Mouse (Mus musculus): Measurements from ENCODE around the gene Nom1. TPM values are rescaled to one million over a fixed set of nuclear protein-coding genes. Genes with fewer than 3 reads are reported as not detected.

Gene Nom1
- total RNA-seq, 1 experiment from 2014 or later = 10.9 TPM

DNA sequence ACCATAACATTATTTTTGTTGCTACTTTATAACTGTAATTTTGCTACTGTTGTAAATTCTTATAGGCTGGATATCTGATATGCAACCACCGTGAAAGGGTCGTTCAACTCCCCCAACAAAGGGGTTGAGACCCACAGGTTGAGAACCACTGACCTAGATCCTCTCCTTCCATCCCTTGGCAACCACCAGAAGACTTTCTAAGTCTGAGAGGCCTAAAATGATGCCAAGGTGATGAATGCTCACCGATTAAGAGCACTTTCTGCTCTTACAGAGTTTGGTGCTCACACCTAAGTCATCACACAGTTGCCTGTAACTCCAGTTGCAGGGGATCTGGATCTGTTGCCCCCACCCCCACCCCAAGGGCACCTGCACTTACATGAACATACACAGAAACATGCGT is 35.0 kb downstream of the Nom1 start:
- ATAC-seq (replicated peaks; ENCODE audit: insufficient number of reproducible peaks, low FRiP score, low TSS enrichment, poor library complexity, severe bottlenecking) = no peak

DNA sequence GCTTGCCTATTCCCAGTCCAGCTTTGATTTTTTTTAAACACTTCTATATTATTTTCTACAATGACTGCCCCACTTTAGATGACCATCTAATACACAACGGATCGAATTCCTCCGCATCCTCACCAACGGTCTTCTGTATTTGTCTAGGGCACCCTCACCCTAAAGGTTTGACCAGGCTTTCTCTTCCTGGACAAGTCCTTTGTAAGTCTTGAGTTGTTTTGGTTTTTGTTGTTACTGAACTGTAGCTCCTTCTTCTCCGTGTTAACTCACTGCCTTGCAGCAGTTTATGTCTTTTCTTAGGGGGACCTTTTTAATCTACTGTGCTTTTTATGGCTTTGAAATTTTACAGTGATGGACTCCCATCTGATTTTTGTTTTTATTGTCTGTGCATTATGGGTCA is 35.8 kb downstream of the Nom1 start:
- ATAC-seq (replicated peaks; ENCODE audit: insufficient number of reproducible peaks, low FRiP score, low TSS enrichment, poor library complexity, severe bottlenecking) = no peak

DNA sequence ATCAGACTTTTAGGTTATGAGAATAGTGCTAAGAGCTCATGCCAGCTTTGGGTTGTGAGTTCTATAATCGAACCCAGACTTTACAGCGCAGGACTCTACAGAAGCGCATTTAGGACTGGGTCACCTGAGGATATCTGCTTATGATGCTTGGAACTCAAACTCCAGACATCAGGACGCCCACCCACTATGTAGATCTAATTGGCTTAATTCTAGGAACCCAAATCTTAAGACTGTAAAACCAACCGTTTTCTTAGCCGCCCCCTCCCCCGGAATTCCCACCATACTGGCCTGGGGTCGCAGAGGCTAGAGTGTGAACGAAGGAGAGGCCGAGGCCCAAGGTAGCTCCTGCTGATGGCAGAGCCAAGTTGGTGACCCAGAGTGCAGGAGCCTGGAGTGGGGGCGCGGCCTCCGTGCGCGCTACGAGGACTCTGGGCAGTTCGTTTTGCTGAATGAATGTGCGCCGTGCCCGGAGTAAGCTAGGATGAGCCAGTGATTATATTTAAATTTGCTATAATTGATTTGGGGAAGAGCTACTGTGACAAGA is 36.5 kb downstream of the Nom1 start:
- ATAC-seq (replicated peaks; ENCODE audit: insufficient number of reproducible peaks, low FRiP score, low TSS enrichment, poor library complexity, severe bottlenecking) = no peak

DNA sequence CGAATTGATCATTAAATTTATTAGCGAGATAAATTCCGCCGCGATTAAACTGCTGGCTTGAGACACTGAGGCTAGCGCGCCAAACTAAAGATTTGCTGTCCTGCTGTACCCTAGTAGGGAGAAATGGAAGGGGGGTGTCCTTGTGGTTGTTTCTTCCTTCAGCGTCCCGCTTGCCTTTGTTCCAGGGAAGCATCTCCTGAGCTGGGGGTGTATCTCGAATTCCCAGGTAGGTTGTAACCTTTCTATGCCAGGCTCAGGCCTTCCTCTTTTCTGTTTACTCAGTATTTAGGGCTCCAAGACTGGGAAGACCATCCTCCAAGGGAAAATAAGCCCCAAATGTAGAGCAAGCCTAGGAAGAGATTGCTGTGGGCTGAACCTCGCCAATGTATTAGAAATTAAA is 36.9 kb downstream of the Nom1 start:
- ATAC-seq (replicated peaks; ENCODE audit: insufficient number of reproducible peaks, low FRiP score, low TSS enrichment, poor library complexity, severe bottlenecking) = no peak

DNA sequence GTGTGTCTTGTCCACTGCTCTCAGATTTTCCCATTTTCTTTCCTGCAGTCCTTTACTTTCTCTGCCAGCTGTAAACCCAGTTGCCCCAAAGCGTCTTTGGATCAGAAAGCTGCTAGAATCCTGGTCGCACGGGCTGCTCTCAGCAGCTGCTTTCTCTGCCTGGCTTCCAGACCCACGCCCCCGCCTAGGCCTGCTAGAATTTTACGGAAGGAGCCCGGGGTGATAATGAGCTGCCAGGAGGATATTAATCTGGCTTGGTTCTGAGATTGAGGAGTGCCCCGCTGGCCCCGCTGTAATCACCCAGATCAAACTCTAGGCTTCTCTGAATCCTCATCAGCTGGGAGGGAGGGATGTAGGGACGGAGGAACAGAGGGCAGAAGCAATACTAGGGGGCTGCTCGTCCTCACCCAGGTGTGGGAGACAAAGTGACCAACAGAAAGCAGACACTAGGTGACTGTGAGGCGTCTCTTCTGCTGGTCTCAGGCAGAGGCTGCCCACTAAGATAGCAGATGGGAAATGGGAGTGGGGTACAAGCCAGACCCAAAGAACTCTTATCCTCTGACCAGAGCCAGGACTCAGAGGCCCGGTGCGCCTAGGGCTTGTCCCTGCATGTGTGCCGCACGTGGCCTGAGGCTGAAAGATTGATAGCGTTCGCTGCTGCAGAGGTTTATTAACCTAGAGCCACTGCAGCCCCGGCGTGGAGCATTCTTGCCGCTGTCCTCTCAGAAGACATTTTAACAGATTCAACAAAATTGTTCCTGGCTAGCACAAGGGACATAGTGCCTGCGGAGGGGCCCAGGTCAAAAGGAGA is 37.6 kb downstream of the Nom1 start:
- no peak for ATAC-seq (replicated peaks; ENCODE audit: insufficient number of reproducible peaks, low FRiP score, low TSS enrichment, poor library complexity, severe bottlenecking)

DNA sequence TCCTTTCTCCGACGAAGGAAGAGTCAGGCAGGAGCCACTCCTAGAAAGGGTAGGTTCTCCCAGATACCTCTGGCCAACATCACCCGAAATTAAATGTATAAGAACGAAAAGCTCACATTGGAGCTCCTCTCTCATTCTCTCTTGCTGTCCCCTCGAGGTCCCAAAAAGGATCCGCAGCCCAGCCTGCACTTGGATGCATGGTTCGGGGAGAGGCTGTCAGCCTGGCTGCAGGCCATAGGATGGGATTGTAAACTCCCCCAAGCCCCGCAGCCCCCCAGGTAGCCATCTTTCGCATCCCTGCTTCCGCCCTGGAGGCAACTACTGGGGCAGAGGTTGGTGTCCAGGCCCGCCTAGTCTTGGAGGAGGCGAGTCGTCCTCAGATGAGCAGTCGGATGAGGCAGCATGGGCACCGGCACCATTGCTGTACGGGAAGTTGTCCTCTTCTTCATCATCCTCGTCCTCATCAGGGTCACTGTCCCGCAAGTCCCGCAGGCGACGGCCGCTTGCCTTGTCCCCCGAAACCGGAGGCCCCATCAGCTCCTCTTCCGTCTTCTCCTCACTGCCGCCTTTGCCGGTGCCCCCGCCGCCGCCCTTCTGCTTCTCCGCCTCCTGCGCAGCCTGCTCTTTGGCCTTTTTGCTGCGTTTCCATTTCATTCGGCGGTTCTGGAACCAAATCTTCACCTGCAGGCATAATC is 39.2 kb downstream of the Nom1 start:
- no peak for ATAC-seq (replicated peaks; ENCODE audit: insufficient number of reproducible peaks, low FRiP score, low TSS enrichment, poor library complexity, severe bottlenecking)

DNA sequence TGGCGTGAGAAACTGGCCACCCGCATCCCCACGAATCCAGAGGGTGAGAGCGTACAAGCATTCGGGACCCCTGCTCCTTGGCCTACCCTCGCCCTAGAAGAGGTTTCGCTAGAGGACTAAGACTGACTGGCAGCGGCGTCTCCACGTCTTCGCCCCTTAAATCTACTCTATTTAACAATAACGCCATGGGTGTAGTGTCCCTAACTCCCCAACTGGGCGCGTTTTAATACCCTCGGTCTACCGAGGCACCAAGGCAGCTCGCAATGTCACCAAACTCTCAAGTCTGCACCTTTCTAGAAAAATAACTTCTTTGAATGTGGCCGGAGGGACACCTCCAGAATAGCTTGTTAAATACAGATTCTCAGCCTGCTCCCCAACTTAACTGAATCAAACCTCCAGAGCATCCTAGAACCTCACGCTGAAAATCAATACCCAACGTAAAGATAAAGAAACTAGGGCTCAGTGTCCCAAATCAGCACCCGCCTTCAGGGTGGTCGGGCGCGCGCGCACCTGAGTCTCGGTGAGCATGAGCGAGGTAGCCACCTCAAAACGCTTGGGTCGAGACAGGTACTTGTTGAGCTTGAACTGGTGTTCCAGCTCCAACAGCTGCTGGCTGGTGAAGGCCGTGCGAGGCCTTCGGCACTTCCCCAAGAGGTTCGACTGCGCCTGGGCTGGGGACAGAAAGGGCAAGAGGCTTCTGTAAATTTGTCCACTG is 39.9 kb downstream of the Nom1 start:
- no peak for ATAC-seq (replicated peaks; ENCODE audit: insufficient number of reproducible peaks, low FRiP score, low TSS enrichment, poor library complexity, severe bottlenecking)

DNA sequence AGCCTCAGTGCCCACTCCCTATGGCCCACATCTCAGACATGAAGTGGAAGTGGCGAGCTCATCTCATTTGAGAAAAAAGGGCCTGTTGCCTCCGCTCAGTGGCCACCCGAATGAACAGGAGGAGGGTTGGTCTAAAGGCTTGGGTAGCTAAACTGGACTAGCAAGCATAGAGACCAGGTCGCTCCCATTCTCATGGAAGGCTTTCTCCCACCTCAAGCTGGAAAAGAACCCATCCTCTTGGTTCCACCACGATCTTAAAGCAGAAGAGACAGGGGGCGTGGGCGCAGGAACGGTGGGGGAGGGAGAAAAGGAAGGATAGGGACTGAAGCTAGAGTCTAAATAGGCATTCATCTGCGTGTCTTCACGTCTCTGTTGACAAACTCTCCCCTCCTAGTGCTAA is 40.6 kb downstream of the Nom1 start:
- ATAC-seq (replicated peaks; ENCODE audit: insufficient number of reproducible peaks, low FRiP score, low TSS enrichment, poor library complexity, severe bottlenecking) = no peak

DNA sequence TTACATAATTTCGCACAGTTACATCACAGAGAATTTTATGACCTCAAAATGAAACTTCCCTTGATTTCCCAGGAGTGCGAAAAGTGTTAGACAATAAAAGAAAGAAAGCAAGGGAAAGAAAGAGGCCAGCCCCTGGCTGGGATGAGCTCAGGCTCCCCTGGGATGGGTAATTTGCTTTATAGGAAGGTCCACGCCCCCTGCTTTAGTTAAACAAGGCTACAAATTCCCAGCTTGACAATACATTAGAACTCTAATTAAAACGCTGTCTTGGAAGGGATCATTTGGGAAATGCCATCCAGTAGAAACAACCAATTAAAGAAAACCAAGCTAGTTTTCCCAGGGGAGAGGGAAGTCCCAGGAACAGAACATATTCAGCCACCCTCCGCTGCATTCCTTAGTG is 41.1 kb downstream of the Nom1 start:
- ATAC-seq (replicated peaks; ENCODE audit: insufficient number of reproducible peaks, low FRiP score, low TSS enrichment, poor library complexity, severe bottlenecking) = no peak

DNA sequence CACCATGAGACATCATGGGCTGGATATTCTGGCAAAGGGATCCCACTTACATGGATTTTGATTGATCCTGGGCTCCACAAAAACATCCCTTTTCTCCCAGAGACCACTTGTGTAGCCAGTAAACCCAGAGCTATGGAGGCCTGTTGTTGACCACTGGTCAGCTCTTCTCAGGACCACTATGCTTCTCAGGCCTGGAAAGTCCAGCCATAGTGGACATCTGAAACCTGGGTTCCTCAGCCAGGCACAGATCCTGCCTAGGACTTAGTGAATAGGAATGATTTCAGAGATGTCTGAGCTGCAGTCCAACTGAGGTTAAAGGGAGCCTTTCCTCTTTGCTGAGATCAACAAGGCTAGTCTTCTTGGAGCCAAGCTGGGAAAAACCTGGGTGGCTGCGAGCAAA is 41.6 kb downstream of the Nom1 start:
- ATAC-seq (replicated peaks; ENCODE audit: insufficient number of reproducible peaks, low FRiP score, low TSS enrichment, poor library complexity, severe bottlenecking) = no peak

DNA sequence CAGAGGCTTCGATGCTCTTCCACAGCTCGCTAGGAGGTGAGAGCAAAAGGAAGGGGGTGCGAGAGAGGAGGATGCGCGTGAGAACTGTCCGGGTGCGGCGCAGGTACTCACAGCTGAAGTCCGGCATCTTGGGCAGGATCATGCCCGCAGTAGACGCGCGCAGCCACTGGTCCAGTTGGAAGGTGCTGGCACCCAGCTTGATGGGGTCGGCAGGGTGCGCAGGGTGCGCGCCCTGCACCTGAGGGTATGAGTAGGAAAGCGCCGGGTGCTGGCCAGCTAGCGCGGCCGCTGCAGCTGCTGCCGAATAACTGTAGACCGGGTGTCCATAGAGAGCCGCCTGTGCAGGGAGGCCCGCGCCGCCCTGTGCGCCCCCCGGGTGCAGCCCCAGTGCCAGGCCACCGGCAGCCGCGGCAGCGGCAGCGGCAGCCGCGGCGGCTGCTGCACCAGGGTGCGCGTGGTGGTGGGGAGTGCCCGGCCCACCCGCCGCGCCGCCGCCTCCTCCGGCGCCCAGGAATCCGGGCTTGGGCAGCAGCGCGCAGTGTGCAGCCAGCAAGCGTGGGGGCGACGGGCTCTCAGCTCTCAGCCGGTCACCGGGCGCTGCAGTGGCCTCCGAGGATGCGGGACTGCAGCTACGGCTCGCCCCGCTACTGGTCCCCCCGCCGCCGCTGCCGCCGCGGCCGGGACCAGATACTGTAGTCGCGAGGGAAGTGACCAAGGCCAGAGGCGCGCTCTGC is 43.2 kb downstream of the Nom1 start:
- ATAC-seq (replicated peaks; ENCODE audit: insufficient number of reproducible peaks, low FRiP score, low TSS enrichment, poor library complexity, severe bottlenecking) = no peak

DNA sequence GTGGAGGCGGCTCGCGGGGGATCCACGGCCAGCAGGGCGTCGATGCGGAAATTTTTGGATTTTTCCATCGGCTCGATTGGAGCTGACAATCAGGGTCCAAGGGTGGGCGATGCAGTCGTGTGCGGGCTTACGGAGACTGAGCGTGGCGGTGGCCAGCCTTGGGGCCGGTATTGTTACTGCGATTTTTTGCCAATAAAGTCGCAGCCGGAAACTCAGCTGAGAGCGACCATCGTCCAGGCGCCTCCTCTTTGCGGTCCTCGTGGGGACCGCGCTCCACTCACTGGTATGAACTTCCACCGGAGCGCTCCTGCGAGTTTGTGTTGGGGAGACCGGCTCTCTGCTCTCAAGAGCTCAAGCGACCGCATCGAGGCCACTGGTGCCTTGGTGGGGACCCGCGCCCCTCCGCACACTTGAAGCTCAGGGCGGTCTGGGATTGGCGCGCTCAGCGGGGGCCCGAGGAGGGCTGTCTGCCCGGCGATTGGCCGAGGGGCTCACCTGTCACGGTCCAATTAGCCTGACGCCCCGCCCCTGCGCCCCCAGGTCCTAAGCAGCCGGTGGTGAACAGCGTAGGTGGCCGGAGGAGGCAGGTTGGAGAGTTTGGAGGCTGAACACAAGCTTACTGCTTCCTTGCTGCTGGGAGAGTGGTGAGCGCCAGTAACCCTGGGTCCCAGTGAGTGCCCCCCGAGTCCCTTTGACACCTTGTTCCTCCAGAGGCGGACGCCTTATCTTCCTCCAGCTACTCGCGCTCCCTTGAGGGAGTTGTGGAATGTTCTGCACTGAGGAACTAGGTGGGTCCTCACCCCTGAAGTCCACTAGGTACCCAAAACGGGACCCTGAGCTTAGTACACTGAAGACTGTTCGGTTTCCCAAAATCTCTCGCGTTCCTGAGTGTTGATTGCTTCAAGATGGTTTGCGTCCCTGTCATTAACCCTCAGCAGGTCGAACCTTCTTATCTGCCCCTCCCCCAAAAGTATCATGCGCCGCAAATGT is 44.0 kb downstream of the Nom1 start, which contains the start of gene Mnx1:
Mnx1 (minus strand) TSS at position 263 of the 990 bp plus-strand sequence.
- no peak for ATAC-seq (replicated peaks; ENCODE audit: insufficient number of reproducible peaks, low FRiP score, low TSS enrichment, poor library complexity, severe bottlenecking)

DNA sequence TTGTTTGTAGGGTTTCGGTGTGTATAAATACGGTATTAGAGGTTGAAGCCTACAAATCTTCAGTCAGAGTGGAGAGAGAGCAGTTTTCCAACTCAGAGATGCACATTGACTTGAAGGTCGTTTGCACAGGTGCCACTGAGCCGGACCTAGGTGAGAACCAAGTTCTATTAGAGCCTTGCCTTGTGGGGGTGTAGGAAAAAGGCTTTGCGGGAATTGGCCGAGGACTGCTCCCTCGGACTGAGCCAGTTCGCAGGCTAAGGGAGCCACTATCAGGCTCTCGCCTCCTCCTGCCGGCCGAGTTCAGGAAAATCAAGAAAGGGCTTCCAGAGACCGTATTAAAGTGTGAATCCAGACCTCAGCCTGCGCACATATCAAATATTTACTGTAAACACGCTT is 44.7 kb downstream of the Nom1 start:
- ATAC-seq (replicated peaks; ENCODE audit: insufficient number of reproducible peaks, low FRiP score, low TSS enrichment, poor library complexity, severe bottlenecking) = no peak

DNA sequence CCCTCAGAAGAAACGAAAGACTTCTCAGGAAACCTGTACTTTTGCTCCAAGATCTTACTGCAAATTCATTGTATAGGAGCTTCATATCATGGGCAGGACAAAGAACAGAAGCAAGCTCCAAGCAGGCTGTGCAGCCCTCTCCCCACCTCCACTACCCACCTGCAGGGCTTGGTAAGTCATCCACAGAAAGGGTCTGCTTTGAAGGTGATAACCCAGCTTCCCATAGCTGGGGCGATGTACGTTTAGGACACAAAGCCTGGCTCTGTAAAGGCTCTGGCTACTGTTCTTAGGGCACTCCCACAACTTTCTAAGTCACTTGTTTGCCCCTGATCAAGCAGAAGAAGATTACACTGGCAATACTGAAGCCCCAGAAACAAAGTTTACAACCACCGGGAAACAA is 49.3 kb downstream of the Nom1 start:
- ATAC-seq (replicated peaks; ENCODE audit: insufficient number of reproducible peaks, low FRiP score, low TSS enrichment, poor library complexity, severe bottlenecking) = no peak

DNA sequence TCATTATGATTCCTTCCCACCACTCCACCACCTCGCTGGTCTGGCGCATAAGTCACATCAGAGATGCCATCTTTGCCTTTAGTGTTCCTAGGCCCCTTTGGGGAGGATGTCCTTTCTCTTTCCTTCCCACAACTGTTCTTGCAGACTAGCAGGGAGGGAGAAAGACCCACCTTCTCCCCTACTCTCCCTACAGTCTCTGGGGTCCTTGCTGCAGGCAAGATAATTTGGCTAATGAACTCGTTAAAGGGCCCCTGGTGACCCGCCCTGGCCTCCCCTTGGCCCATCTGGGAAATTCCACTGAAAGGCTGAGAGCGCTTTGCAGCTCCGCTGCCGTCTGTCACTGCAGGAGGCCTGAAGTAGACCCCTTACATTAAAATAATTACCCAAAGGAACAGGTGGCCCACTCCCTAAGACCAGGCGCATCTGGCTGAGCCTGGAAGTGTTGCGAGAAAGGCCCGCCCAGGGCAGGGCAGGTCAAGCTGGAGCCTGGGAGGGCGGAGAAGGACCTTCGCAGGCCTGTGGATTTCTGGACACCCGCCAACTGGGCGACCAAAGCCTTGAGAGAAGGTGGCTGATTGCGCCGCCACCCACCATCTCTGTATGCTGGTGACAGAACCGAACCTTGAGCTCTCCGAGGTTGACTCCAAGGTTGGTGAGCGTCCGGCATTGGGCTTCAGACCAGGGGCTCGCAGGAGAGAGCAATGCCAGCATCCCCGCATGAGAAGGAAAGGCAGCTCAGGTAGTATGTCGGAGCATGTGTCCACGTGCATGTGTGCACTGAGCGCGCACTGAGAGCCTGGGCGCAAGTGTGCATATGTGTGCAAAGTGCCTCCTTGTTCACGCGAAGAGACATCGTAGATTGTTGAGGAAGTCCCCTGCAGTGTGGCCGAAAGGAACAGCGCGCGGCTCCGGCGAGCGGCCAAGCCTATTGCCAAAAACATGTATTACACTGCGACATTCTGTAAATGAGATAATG is 50.8 kb downstream of the Nom1 start:
- no peak for ATAC-seq (replicated peaks; ENCODE audit: insufficient number of reproducible peaks, low FRiP score, low TSS enrichment, poor library complexity, severe bottlenecking)

DNA sequence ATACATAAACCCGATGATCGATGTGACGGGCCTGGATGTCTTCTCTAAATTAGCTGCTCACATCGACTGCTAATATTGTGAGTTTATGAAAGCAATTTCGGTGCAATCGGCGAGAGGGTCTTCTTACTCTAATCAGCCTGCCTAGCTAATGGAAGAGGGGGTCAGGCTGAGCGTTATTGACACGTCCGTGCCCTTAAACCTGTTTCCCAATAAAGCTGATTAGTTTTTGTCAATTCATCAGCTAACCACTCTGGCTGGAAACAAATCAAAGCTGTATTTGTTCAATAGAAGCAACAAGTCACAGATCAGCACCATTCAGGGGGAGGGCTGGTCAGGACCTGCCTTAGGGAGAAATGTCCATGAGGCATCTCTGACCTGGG is 51.5 kb downstream of the Nom1 start:
- ATAC-seq (replicated peaks; ENCODE audit: insufficient number of reproducible peaks, low FRiP score, low TSS enrichment, poor library complexity, severe bottlenecking) = no peak

DNA sequence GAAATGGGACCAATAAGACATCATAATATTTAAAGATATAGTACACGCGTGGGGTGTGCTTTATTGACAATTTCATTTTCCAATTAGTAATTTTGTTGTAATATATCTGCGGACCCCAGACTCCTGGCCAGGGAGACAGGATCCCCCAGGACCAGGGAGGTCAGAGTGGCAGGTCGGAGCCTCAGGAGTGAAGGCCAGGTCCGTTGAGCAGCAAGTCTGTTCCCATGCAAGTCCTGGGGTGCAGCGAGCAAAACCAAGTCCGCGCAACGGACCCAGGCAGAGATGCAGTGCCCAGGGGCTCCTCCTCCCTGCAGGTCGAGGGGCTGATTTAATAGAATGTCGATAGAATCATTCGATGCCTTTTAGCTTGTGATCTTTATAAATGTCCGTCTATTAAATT is 52.9 kb downstream of the Nom1 start:
- no peak for ATAC-seq (replicated peaks; ENCODE audit: insufficient number of reproducible peaks, low FRiP score, low TSS enrichment, poor library complexity, severe bottlenecking)

All from monocyte, adult 5-6 weeks (primary cell).